Mouse (Mus musculus) c-Kit-positive CD71-negative TER-119-negative erythroid progenitor cells, embryonic 14.5 days (primary cell): ENCODE results near the gene Zbtb46.

ENCODE experiments used
- DNase-seq: peaks from one replicate; pipeline ENCODE4 v3.0.0-alpha.2; 2013; ENCODE audit warnings: low read depth

Zbtb46 gene

GRCm38 (mm10) chr2:181463008-181463738 lies 3.9 kb upstream of the Zbtb46 start:
- DNase-seq, result no peak

- no peak for DNase-seq
Observed at GRCm38 (mm10) chr2:181462604-181463003, 3.4 kb upstream of the Zbtb46 start.

GRCm38 (mm10) chr2:181461536-181462100 lies 2.4 kb upstream of the Zbtb46 start:
- DNase-seq, result no peak

DNA sequence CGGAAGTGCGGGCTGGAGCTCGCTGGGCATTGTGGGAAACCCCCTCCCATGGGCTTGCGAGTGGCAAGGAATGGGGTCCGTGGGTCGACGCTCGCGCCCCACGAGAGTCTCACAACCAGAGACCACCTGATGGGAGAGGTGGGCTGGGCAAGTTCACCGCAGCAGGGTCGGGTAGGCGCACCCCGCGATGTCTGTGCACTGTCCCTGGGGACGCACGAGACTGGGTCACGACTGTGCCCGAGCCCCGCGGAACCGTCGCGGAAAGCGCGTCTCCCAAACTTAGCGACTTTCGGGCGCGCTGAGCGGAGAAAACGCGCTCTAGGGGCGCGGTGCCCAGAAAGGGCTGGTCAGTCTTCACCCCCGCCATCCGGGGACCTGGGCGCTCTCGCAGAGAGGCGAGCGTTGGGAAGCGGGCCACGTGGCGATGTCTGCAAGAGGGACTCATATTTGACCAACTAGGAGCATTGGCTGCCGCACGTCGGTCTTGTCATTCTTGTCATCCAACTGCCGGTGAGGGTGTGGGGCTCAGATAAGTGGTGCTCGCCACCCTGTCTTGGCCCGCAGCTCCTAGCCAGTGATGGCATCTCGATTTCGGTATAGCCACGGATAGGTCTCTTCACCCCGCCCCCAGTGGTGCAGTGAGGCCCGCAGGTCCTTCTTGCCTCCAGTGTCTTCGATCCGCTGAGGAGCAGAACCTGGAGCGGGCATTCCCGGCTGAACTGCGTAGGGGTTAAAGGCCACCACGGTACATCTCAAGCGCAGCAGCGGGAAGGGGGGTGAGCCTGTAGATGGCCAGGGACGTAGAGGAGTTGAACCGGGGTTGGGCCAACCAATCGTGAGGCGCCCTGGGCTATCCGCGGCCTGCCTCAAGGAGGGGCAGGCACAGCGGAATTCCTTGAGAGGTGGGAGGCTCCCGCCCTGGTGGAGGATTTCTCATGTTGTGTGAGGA lies 721 bp upstream of the Zbtb46 start:
- peak; percentile 48 for DNase-seq

- no peak for DNase-seq
Observed at GRCm38 (mm10) chr2:181458411-181459152, 644 bp downstream of the Zbtb46 start.

- no peak for DNase-seq
Observed at GRCm38 (mm10) chr2:181457831-181458230, 1.4 kb downstream of the Zbtb46 start.

DNA sequence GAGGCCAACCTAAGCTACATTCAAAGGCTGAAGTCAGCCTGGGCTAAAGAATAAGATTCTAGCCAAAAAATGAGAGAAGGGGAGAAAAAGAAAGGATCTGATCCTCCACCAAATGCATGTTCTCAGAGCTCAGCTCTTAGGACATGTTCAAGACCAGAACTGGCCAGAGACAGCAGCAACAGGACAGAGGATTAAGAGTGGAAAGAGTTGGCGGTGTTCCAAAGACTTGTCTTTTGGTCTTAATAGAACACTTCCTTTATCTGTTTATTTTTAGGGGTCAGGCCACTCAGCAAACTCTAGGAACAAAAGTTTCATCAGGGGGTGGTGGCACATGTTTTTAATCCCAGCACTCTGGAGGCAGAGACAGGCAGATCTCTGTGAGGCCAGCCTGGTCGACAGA lies 3.3 kb downstream of the Zbtb46 start:
- DNase-seq, result no peak

DNA sequence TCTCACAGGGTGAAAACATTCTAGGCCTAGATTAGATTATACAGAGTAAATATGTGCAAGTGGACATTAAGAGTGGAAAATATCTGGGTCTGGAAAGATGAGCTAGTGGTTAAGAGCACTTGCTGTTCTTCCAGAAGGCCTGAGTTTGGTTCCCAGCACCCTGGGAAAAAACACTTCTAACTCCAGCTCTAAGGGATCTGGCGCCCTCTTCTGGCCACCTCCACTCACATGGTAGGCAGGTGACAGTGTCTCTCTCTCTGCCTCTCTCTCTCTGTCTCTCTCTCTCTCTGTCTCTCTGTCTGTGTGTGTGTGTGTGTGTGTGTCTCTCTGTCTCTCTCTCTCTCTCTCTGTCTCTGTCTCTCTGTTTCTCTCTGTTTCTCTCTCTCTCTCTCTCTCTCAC lies 6.0 kb downstream of the Zbtb46 start:
- DNase-seq, result no peak

GRCm38 (mm10) chr2:181452181-181452580 lies 7.0 kb downstream of the Zbtb46 start:
- no peak for DNase-seq

DNA sequence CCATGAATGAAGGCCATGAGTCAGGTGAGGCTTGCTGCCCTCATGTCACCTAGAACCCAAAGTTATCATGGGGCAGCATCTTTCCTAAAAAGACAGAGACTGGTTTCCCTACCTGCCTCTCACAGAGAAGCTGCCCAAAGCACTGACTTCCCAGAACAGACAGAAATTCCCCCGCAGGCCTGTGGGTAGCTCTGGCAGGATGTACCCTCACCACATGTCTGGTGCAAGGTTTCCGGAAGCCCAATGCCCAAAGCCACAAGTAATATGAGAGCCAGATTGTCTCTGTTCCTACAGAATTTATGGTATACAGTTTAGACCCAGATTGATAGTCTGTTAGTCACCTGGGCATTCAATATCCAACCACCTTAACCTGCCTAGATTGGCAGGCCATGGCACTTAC lies 16.2 kb downstream of the Zbtb46 start:
- no peak for DNase-seq

DNA sequence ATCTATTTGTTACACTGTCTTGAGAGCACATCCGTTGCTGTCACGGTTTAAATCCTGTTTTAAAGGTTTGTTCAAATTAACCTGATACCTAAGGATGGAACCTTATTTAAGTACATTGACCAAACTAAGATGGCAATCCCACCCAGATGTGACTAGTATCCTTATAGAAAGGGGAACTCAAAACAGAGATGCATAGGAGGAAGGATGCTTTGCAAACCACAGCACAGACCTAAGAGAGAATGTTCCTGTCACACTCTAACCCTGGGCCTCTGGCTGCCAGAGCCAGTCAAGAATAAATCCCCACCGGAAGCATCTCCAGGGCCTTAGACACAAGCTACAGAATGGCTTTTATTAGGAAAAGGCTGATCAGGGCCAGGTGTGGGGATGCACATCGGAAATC lies 21.1 kb downstream of the Zbtb46 start:
- DNase-seq, result no peak

DNA sequence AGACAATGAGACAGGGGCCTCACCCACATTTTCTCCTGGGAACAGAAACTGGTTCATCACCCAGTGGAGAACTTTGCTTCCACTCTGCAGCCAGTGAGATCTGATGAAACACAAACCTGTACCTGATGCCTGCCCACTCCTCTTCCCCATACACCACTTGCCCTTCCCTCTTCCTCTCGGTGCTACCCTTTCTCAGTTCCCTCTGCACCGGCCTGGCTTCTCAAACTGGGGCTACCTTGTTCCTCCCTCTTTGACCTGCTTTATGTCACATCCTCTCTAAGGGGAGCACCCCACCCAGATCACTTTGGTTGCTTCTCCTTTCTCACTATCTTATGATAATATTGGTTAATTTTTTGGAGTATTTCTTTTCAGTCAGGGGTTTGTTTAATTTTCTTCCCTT lies 23.0 kb downstream of the Zbtb46 start:
- no peak for DNase-seq

DNA sequence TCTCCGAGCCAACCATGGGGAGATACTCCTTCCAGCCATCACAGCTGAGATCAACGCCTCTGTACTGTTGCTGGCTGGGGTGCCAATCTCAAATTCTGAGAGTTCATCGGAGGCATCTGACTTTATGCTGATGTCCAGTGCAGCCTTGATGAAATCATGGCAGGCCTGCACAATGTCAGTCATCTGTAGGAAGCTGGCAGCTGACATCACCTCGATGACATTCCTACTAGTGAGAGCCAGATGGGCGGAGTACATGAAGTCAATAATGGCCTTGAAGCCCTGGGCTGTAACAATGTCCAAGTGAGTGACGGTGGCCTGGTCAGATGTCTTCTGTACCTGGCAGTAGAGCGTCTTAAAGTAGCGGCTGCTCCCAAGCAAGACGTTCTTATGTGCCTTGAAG lies 35.4 kb downstream of the Zbtb46 start:
- DNase-seq, result no peak

DNA sequence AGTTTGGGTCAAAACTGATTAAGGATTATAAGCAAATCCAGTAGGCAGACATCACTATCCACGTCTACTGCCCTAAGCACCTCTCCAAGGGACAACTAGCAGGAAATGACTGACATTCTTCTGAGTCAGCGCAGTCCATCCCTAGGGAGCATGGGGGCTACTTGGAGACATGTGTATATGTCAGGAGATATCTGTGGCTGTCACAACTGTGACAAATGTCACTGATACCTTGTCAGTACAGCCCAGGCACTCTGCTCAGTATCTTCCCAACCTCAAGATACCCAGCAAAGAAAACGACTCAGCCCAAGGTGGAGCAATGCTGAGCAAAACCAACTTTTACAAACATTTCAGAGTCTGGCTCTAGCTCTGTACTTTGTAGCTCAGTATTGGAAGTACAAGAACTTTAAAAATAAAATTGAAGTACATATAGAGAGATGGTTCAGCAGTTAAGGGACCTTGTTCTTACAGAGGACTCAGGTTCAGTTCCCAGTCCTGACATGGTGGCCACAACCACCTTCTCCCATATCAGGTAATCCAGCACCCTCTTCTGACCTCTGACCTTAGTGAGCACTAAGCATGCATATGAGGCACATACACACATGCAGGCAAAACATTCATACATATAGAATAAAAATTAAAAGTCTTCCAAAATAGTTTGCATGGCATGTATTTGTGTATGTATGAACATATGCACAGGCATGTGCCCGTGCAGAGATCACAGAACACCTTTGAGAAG lies 38.2 kb downstream of the Zbtb46 start:
- no peak for DNase-seq

GRCm38 (mm10) chr2:181420426-181420825 lies 38.8 kb downstream of the Zbtb46 start:
- DNase-seq, result no peak

- no peak for DNase-seq
Observed at GRCm38 (mm10) chr2:181419359-181419758, 39.9 kb downstream of the Zbtb46 start.

- no peak for DNase-seq
Observed at GRCm38 (mm10) chr2:181415945-181416344, 43.3 kb downstream of the Zbtb46 start.

GRCm38 (mm10) chr2:181413141-181413540 lies 46.1 kb downstream of the Zbtb46 start:
- no peak for DNase-seq

GRCm38 (mm10) chr2:181410760-181411473 lies 48.3 kb downstream of the Zbtb46 start:
- peak; percentile 65 for DNase-seq

DNA sequence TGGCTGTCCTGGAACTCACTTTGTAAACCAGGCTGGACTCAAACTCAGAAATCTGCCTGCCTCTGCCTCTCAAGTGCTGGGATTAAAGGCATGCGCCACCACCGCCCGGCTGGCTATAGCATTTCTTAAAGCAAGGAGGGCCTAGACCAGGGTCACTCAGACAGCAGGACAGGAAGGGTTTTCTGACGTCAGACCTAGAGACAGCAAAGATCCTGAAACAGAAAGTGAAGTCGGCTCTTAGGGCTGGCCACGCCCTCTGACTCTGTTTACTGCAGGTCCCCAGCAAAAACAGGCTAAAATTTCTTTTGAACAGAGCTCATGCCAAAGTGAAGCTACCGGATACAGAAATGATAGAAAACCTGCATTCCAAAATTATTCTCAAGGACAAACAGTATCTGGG lies 49.6 kb downstream of the Zbtb46 start:
- no peak for DNase-seq

DNA sequence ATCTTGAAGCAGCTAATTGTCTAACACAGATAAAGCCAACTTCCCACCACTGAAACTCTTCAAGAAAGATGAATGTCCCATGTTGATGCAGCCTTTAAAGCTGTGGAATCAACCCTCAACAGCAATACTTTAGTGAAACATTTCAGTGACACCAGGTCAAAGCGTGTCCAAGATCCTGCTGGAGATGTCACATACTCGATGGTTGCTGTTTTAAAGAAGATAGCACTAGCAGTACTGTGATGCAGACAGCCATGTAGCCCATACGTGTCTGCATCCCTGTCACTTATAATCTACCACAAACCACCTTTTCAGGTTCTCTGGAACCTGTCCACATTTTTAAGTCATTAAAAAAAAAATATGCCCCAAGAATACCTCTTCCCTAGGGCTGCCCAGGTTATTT lies 55.5 kb downstream of the Zbtb46 start:
- no peak for DNase-seq
